Mouse (Mus musculus) CH12.LX (cell line): ENCODE measurements around the gene Yy2. TPM values are rescaled to one million over a fixed set of nuclear protein-coding genes. Genes with fewer than 3 reads are reported as not detected.
A peak's percentile ranks its signal among the peaks of the same experiment; 100 is the strongest.

Source experiments
- DNase-seq: peaks from one replicate; pipeline ENCODE4 v3.0.0-alpha.2; 2013; ENCODE audit errors: extremely low read depth
- H3K27ac ChIP-seq: 2 replicates; pipeline ENCODE4 v1.5.1; 2012; ENCODE audit warnings: low read depth, mild to moderate bottlenecking, control low read depth, moderate library complexity; ENCODE audit not compliant: insufficient read depth
- H3K27me3 ChIP-seq: replicated peaks from 2 replicates; pipeline ENCODE3; 2012; ENCODE audit warnings: inconsistent platforms
- H3K36me3 ChIP-seq, 2 experiments: replicated peaks in 1 of 2; 2 replicates each; pipeline versions ENCODE3 to v1.6.1; 2012; ENCODE audit warnings: inconsistent platforms in 1 of 2, low read length in 1 of 2, mild to moderate bottlenecking in 1 of 2, mixed read lengths in 1 of 2, moderate library complexity in 1 of 2; ENCODE audit not compliant: control insufficient read depth in 1 of 2, insufficient read depth in 1 of 2
- H3K4me1 ChIP-seq, 2 experiments: 2 replicates each; pipeline ENCODE4 v1.6.1; 2012; ENCODE audit warnings: inconsistent platforms in 1 of 2, moderate library complexity in 1 of 2; ENCODE audit not compliant: insufficient read depth in 2 of 2, control insufficient read depth in 1 of 2
- H3K4me2 ChIP-seq: 2 replicates; pipeline ENCODE4 v1.6.1; 2012; ENCODE audit warnings: low read depth, mild to moderate bottlenecking, control low read depth; ENCODE audit not compliant: poor library complexity, insufficient read depth, severe bottlenecking
- H3K4me3 ChIP-seq, 3 experiments: fragments of 150-350 bp in 1 of 3; sonication (generic) in 1 of 3; replicated peaks in 1 of 3; 2 replicates each; pipeline versions ENCODE3 to v1.5.1; 2011 to 2012; ENCODE audit warnings: low read depth in 2 of 3, low read length in 2 of 3, mild to moderate bottlenecking in 2 of 3, moderate library complexity in 2 of 3, control low read depth in 1 of 3, improper control_type of control experiment in 1 of 3, inconsistent platforms in 1 of 3, mixed read lengths in 1 of 3; ENCODE audit not compliant: poor library complexity in 1 of 3
- H3K79me2 ChIP-seq: replicated peaks from 2 replicates; pipeline ENCODE4 v1.6.1; 2012; ENCODE audit warnings: mild to moderate bottlenecking, moderate library complexity; ENCODE audit not compliant: control insufficient read depth, poor library complexity, insufficient read depth, severe bottlenecking; ENCODE audit errors: extremely low read depth
- H3K9ac ChIP-seq: 2 replicates; pipeline ENCODE4 v1.6.1; 2012; ENCODE audit warnings: low read depth, mild to moderate bottlenecking, control low read depth, moderate library complexity; ENCODE audit not compliant: insufficient read depth
- H3K9me3 ChIP-seq: replicated peaks from 2 replicates; pipeline ENCODE3; 2012; ENCODE audit warnings: low read length, inconsistent platforms, mixed read lengths
- BHLHE40 ChIP-seq: IDR thresholded peaks from 2 replicates; pipeline ENCODE4 v1.6.1; 2011; ENCODE audit warnings: mild to moderate bottlenecking, low read depth, low read length, improper control_type of control experiment
- CHD1 ChIP-seq: IDR thresholded peaks from 2 replicates; pipeline ENCODE4 v1.6.1; 2012; ENCODE audit warnings: low read depth, low read length, improper control_type of control experiment, inconsistent platforms
- CHD2 ChIP-seq: IDR thresholded peaks from 2 replicates; pipeline ENCODE4 v1.6.1; 2011; ENCODE audit warnings: low read length, improper control_type of control experiment
- E2F4 ChIP-seq: IDR thresholded peaks from 2 replicates; pipeline ENCODE4 v1.6.1; 2011; ENCODE audit warnings: low read depth, low read length, improper control_type of control experiment; ENCODE audit not compliant: insufficient replicate concordance
- GABPA ChIP-seq: IDR thresholded peaks from 2 replicates; pipeline ENCODE4 v1.6.1; 2012; ENCODE audit warnings: low read depth, low read length, improper control_type of control experiment, inconsistent platforms; ENCODE audit not compliant: insufficient replicate concordance
- MAX ChIP-seq: IDR thresholded peaks from 2 replicates; pipeline ENCODE4 v1.6.1; 2011; ENCODE audit warnings: low read length, improper control_type of control experiment
- MEF2A ChIP-seq: IDR thresholded peaks from 2 replicates; pipeline ENCODE4 v1.6.1; 2014; ENCODE audit warnings: low read depth, mild to moderate bottlenecking, inconsistent platforms, low read length, improper control_type of control experiment, borderline replicate concordance
- MXI1 ChIP-seq: IDR thresholded peaks from 2 replicates; pipeline ENCODE4 v1.6.1; 2011; ENCODE audit warnings: mild to moderate bottlenecking, low read depth, low read length, improper control_type of control experiment
- MYC ChIP-seq: IDR thresholded peaks from 2 replicates; pipeline ENCODE4 v1.6.1; 2011; ENCODE audit warnings: low read depth, mild to moderate bottlenecking, improper control_type of control experiment, low read length
- NELFE ChIP-seq: IDR thresholded peaks from 2 replicates; pipeline ENCODE4 v1.6.1; 2011; ENCODE audit warnings: low read depth, low read length, improper control_type of control experiment
- NRF1 ChIP-seq: IDR thresholded peaks from 2 replicates; pipeline ENCODE4 v1.6.1; 2014; ENCODE audit warnings: low read depth, mild to moderate bottlenecking, inconsistent platforms, low read length, improper control_type of control experiment, moderate library complexity
- PAX5 ChIP-seq: IDR thresholded peaks from 2 replicates; pipeline ENCODE4 v1.6.1; 2012; ENCODE audit warnings: low read length, inconsistent platforms, mixed read lengths
- POLR2A ChIP-seq: IDR thresholded peaks from 2 replicates; pipeline ENCODE4 v1.6.1; 2011; ENCODE audit warnings: low read depth, mild to moderate bottlenecking, improper control_type of control experiment, low read length
- RCOR1 ChIP-seq: conservative IDR thresholded peaks from 2 replicates; pipeline ENCODE4 v1.6.1; 2012; ENCODE audit warnings: low read depth, mild to moderate bottlenecking, inconsistent platforms, low read length, improper control_type of control experiment
- SIN3A ChIP-seq: IDR thresholded peaks from 2 replicates; pipeline ENCODE4 v1.6.1; 2012; ENCODE audit warnings: low read length, improper control_type of control experiment, inconsistent platforms
- TBP ChIP-seq: conservative IDR thresholded peaks from 2 replicates; pipeline ENCODE4 v1.6.1; 2011; ENCODE audit warnings: low read depth, low read length, improper control_type of control experiment
- ZMIZ1 ChIP-seq: IDR thresholded peaks from 2 replicates; pipeline ENCODE4 v1.6.1; 2012; ENCODE audit warnings: low read depth, mild to moderate bottlenecking, inconsistent platforms, low read length, improper control_type of control experiment
- ZNF384 ChIP-seq: IDR thresholded peaks from 2 replicates; pipeline ENCODE4 v1.6.1; 2012; ENCODE audit warnings: low read depth, low read length, improper control_type of control experiment, inconsistent platforms
- dilution Hi-C: fragments of 300-500 bp; cut with MboI; formaldehyde crosslinking; loops from 2 replicates; pipeline ENCODE4 v1.14.3; 2020; ENCODE audit warnings: low sequenced_read_pairs; ENCODE audit not compliant: extremely low pct_unique_long_range_greater_than_20kb, extremely low pct_ligation_motif_present
- in situ Hi-C: fragments of 300-500 bp; cut with MboI; formaldehyde crosslinking; loops from 3 replicates; pipeline ENCODE4 v1.14.3; 2019; ENCODE audit warnings: low sequenced_read_pairs, low pct_ligation_motif_present, low pct_unique_long_range_greater_than_20kb, mixed read lengths
- polyA plus RNA-seq: library from polyadenylated mRNA; unstranded; fragments of >175 nt; gene quantifications from 2 replicates; pipeline ENCODE4 v1.2.1, GENCODE M21; 2012; ENCODE audit warnings: low read depth; ENCODE audit not compliant: insufficient read length
- total RNA-seq, 2 experiments: library from RNA; depleted of rRNA; stranded (reverse); fragments of 300-350 nt in 1 of 2; fragments of >200 nt in 1 of 2; gene quantifications; 2 replicates each; pipeline ENCODE4 v1.2.3; 2012 to 2014

Gene Yy2
- total and polyA plus RNA-seq, 3 experiments, result 0.40 to 7.2 (median 1.8) TPM

- Histone ChIP-seq H3K4me1 (peaks cover 0 to 7% of the 10 kb centered on the region in 2 experiments; a peak in 1 of 4 replicates), H3K4me3 (peak overlapping the region; percentile 53 to 88 (median 65)), H3K27ac (peak overlapping the region; percentile 96), H3K36me3 (no peaks in the 10 kb centered on the region), H3K27me3 (no peaks in the 10 kb centered on the region), H3K79me2 (peaks cover 16% of the 10 kb centered on the region), H3K9ac (peak overlapping the region; percentile 88), H3K9me3 (no peaks in the 10 kb centered on the region), H3K4me2 (peak overlapping the region; percentile 89)
- TF ChIP-seq CHD2, result 0 out of 2 replicates have a peak, but pooled peaks have one; percentile 25
- TF ChIP-seq CHD1, result 0 out of 2 replicates have a peak, but pooled peaks have one; percentile 43
- no peak for TF ChIP-seq GABPA
- TF ChIP-seq BHLHE40, result peak; percentile 78
- peak; percentile 52 for TF ChIP-seq POLR2A
- TF ChIP-seq MEF2A, result no peak
- peak; percentile 85 for TF ChIP-seq ZNF384
- peak; percentile 86 for TF ChIP-seq MAX
- 0 out of 2 replicates have a peak, but pooled peaks have one; percentile 17 for TF ChIP-seq NELFE
- peak; percentile 66 for TF ChIP-seq SIN3A
- TF ChIP-seq TBP, result 0 out of 2 replicates have a peak, but pooled peaks have one; percentile 65
- no peak for TF ChIP-seq NRF1
- TF ChIP-seq PAX5, result no peak
- no peak for TF ChIP-seq RCOR1
- peak; percentile 91; the same call in 1 of the 2 replicates for TF ChIP-seq MYC
- no peak for TF ChIP-seq ZMIZ1
- TF ChIP-seq MXI1, result peak; percentile 69
- in situ Hi-C loops (loop anchor here (10.0 kb wide), 1 partner anchor 123 kb away; no protein-coding TSS in a partner anchor), dilution Hi-C loops (no loop called here)
- DNase-seq, result peak; percentile 26
These were observed 28.9 kb upstream of the Yy2 start for GRCm38 (mm10) chrX:157597585-157598185.

- peak overlapping the region; percentile 89 for H3K4me2 ChIP-seq
- no peak overlapping the region; the same call in 1 of the 2 replicates for H3K27ac ChIP-seq
- H3K4me3 ChIP-seq, result peak overlapping the region; percentile 53 to 88 (median 65)
- TF ChIP-seq E2F4, result no peak
- peak; percentile 31; the same call in 1 of the 2 replicates for TF ChIP-seq BHLHE40
- TF ChIP-seq, all 38 proteins: peak for 1
- dilution Hi-C loops, result no loop called here
- Histone ChIP-seq H3K79me2 (peaks cover 16% of the 10 kb centered on the region), H3K4me1 (peaks cover 0 to 7% of the 10 kb centered on the region in 2 experiments; a peak in 1 of 4 replicates), H3K9ac (peak overlapping the region; percentile 69), H3K27me3 (no peaks in the 10 kb centered on the region), H3K36me3 (no peaks in the 10 kb centered on the region), H3K9me3 (no peaks in the 10 kb centered on the region)
- DNase-seq, result peak; percentile 33
- in situ Hi-C loops, result loop anchor here (10.0 kb wide), 1 partner anchor 122 kb away; no protein-coding TSS in a partner anchor
These were observed 28.0 kb upstream of the Yy2 start for GRCm38 (mm10) chrX:157596802-157597201.
